Mouse (Mus musculus) Muller cell, postnatal 12 days (primary cell): ENCODE results near the gene Olfr453.

Experiments used
- DNase-seq: peaks from one replicate; pipeline ENCODE4 v3.0.0-alpha.2; 2015; ENCODE audit errors: inconsistent ontology term

The Olfr453 gene

GRCm38 (mm10) chr6:42739071-42739470, at the start of gene Olfr453:
Gene Olfr453 (plus strand): TSS chr6:42739371.
- DNase-seq = no peak

DNA sequence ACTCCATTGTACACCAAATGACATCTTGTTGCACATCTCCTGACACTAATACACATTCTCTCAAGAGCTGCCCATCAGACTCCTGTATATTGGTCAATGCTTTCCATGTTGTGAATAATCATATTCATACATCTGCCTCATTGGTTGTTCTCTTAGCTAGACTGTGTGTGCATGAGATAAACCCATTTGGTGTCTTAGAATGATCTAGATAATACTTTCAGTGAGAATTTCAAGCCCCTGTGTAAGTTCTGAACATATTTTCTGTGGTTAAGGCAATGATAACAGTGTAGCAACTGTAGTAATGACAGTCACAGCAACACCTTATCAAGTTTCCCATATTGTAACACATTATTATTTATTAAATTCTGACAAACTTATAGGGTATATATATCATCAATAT, 49.4 kb upstream of the Olfr453 start:
- DNase-seq = no peak

- peak; percentile 98 for DNase-seq
These were observed 47.0 kb upstream of the Olfr453 start for GRCm38 (mm10) chr6:42692154-42692516.

DNA sequence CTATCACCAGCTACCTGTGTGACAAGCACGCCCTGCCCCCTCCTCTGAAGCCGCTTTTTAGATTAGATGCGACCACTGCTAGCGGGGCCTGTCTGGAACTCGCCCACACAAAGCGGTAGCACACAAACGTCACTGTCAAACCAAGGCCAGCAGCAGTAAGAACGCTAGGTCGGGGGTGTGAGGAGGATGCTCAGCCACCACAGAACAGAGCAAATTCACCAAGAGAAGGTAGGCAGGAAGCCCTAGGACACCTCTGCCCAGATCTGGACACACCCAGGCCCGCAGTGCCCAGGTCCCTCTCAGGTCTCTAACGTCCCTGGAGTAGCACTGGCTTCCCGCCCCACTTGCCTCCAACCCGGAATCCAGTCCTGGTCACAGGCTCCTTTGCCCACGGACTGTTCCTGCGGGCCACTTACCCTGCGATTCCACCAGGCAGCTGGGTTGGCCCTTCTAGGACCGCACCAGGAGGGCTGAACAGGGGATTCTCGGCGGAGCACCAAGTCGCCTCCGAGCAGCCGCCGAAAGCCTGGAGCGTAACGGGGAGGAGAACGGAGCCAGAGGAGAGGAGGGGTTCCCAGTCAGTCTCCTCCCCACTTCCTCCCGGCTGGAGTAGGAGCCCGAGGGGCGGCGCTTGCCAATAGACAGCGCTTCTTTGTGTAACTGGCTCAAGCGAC, 46.5 kb upstream of the Olfr453 start:
- DNase-seq = peak; percentile 96

GRCm38 (mm10) chr6:42709291-42710211, 29.6 kb upstream of the Olfr453 start, which contains the start of gene Tcaf1:
Gene Tcaf1 (minus strand): TSS chr6:42710088.
- peak; percentile 91 for DNase-seq

DNA sequence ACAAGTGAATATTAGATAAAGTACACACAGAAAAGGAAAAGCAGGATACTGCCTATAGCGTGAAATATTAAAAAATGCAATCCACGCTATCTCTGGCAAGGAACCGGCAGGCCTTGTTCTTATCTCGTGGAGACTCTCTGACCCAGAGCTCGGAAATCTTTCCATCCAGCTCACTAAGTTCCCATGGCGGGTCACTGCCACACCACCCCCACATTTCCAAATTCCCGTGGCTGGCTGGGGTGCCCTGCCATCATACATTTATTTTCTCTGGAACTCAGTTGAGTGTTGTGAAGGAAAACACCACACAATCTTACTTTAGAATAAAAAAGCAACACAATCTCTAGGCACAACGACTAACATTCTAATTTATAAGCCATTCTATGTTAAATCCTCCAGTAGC, 24.5 kb upstream of the Olfr453 start:
- no peak for DNase-seq

GRCm38 (mm10) chr6:42717973-42718372, 21.2 kb upstream of the Olfr453 start:
- DNase-seq = no peak

DNA sequence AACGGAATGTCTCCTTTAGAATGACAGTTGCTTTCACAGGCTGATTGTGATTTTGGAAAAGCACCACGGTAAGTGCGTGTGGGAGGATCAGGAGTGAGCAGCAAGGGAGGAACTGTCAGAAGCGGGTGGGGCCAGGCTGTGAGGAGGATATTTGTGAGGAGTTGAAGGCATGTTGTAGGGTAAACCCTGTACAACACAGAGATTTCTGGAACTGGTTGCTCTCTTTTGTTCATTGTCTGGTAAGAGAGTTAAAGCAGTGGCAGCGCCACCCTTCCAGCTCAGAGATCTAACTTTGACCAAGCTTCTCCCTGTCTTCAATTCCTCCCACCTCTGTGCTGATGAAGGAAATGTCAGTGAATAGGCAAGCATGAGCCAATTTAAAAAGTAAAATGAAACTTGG, 3.1 kb downstream of the Olfr453 start:
- DNase-seq = no peak

- DNase-seq = no peak
These were observed 8.7 kb downstream of the Olfr453 start for GRCm38 (mm10) chr6:42747846-42748245.

DNA sequence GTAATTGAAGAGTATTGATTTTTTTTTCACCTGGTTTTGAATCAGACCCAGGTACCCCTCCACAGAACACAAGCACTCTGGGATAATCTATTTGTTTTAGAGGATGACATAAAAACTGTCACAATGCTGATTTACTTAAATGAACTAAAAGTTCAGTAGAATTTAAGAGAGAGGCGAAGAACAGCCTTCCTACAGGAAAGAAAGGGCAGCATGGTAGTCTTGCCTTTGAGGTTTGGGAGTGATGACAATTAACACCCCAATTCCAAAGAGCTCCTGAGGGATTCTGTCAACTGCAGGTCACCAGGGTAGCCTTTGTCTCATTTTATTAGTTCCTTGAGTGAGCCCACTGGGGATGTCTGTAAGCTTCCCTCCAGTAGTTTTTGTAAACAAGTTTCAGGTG, 16.9 kb downstream of the Olfr453 start, which contains the start of gene Olfr38:
Gene Olfr38, plus strand, starts transcription at position 301 of the 400 bp plus-strand sequence.
- DNase-seq = no peak

- DNase-seq = no peak
These were observed 37.9 kb downstream of the Olfr453 start for GRCm38 (mm10) chr6:42777066-42777465.

GRCm38 (mm10) chr6:42784793-42785192, 45.6 kb downstream of the Olfr453 start, which contains the start of gene Olfr452:
Gene Olfr452 (plus strand): TSS chr6:42785093.
- DNase-seq = no peak

DNA sequence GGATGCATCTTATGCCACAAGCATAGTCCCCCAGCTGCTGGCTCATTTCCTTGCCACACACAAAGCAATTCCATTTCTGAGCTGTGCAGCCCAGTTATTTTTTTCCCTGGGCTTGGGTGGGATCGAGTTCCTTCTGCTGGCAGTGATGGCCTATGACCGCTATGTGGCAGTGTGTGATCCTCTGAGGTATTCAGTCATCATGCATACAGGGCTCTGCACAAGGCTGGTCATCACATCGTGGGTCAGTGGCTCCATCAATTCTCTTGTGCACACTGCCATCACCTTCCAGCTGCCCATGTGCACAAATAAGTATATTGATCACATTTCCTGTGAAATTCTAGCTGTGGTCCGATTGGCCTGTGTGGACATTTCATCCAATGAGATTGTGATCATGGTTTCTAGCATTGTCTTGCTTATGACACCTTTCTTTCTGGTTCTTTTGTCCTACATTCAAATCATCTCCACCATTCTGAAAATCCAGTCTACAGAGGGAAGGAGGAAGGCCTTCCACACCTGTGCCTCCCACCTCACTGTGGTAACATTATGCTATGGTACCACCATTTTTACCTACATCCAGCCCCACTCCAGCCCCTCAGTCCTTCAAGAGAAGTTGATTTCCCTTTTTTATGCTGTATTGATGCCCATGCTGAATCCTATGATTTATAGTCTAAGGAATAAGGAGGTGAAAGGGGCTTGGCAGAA, 51.2 kb downstream of the Olfr453 start:
- no peak for DNase-seq

- no peak for DNase-seq
These were observed 51.9 kb downstream of the Olfr453 start for GRCm38 (mm10) chr6:42790949-42791556.

DNA sequence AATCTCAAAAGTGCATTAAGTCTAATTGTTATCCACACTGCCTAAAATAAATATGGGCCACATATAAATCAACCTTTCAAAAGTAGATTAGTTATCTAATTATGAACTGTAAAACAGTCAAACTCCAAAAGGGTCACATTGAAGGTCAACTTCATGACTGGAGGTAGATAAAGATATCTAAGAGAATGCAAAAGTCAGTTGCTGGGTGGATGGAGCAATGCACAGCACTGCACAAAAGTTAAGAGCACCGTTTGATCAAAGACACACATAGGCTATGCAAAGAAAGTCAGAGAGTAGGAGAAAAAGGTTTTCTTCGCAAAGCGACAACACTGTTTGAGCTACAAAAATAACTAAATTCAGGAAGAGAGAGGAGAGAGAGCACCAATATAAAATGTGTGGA, 55.8 kb downstream of the Olfr453 start:
- no peak for DNase-seq
